Mouse (Mus musculus) kidney, adult 8-10 months (tissue): ENCODE measurements around the gene Dct.

Experiments
- DNase-seq, 2 experiments: peaks; one replicate each; pipeline ENCODE4 v3.0.0; 2022

Gene Dct

GRCm38 (mm10) chr14:118051975-118052630 is at the start of gene Dct:
TSS of gene Dct (minus strand) at chr14:118052244.
- DNase-seq: no peak

- DNase-seq: no peak
Measured at GRCm38 (mm10) chr14:118101227-118101990, 49.4 kb upstream of the Dct start.

DNA sequence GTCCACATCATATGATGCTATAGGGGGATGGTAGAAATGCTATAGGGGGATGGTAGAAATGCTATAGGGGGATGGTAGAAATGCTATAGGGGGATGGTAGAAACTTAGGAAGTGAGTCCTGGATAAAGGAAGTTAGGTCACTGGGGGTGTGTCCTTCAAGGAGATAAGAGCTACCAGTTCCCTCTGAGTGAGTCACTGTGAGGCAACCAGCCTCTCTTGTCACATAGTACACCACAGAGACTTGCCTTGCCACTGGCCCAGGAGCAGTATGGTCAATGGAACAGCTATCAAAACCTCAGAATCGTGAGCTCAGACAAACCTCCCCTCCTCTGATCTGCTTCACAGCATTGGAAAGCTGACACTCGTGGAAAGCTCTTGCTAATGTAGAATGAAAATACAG is 46.2 kb upstream of the Dct start:
- DNase-seq: no peak

GRCm38 (mm10) chr14:118089806-118090392 is 37.9 kb upstream of the Dct start:
- DNase-seq: no peak

DNA sequence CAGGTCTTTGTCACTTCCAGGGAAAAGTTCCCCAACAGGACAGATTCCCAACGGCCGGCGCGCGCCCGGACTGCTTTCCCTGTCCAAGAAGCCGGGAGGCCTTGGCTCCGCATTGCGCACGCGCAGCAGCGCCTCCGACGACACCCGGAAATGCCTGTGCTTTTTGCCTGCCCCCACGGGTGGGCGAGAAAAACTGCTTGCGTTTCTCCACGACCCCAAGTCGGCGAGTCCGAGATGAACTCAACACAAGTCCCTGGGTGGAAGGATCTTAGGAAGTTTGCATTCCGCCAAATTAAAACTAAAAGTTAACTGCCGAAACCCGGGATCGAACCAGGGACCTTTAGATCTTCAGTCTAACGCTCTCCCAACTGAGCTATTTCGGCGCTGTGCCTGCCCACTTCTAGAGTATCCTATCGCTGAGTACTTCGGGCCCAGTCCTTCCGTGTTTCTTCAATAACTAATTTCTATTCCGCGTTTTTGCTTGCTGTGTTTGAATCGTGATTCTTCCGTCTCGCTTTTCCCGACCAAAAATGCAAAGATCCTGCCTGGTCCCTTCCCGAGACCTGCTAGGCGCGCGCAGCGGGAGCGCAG is 37.3 kb upstream of the Dct start:
- DNase-seq: peak; percentile 88 to 92

- no peak for DNase-seq
Measured at GRCm38 (mm10) chr14:118088437-118089207, 36.6 kb upstream of the Dct start.

DNA sequence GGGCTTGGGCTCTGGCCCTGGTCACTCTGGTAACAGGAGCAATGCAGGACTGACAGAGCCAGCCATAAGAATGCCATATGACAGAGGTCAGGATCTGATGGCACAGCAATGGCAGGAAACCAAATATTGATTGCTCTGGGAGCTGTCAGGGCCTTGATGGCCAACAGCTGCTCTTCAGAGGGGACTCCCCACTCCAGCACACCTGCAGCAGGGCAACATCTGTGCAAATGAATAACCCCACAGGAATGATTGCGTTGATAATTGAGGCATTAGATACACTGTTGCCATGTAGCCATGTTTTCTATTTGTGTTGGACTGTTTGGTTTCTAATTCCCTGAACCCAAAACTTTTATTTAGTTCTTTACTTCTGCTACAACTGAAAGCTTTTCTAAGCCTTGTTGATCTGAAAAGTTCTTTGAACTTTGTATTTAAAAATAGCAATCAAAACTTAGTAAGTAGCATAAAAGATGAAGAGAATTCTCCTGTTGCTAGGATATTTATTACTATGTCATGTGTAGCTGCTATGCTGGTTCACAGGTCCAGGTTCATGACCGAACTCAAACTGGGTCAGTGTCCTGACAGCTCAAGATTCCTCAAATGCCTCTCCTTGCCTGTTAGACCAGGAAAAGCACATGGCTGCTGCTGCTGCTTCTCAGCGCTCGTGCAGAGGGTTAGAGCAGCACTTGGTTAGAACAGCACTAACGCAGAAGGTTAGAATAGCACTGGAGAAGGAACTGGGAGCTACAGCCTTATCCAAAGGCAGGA is 34.4 kb upstream of the Dct start:
- peak in 1 of 2 experiments; percentile 5 for DNase-seq

DNA sequence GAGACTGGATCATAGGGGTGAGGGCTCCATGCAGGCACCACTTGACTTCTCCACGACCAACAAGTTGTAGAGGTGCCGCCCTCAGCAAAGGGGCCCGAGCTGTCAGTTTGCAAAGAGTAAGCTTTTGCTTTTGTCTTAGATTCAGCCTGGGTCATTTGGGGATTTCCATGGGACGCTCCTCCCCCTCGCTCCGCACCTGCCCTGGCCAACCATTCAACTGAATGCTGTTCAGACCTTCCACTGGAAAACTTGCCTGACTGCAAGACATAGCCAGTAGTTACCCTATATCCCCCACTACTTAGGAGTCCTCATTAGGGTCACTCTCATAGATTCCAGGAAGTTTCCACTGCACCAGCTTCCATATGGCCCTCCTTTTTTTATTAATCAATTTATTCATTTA is 31.8 kb upstream of the Dct start:
- DNase-seq: no peak

GRCm38 (mm10) chr14:118080606-118081005 is 28.6 kb upstream of the Dct start:
- DNase-seq: no peak

DNA sequence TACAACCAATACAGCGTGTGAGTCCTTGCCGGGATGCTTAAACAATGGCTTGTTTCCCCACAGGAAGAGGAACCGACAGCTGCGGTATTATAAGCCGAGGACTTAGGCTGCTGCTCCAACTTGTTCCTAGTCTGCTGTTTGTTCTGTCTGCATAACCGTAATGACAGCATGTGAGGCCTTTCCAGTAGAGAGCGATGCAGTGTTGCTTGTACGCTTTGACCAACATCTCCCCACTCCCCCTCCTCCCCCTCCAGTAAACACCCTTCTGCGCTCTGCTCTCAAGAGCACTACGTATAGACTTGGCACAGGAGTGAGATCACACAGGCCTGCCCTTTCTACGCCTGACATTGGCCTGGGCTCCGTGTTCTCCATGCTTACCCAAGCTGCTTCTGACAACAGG is 18.1 kb upstream of the Dct start:
- no peak for DNase-seq

GRCm38 (mm10) chr14:118069439-118070079 is 17.5 kb upstream of the Dct start:
- DNase-seq: no peak

DNA sequence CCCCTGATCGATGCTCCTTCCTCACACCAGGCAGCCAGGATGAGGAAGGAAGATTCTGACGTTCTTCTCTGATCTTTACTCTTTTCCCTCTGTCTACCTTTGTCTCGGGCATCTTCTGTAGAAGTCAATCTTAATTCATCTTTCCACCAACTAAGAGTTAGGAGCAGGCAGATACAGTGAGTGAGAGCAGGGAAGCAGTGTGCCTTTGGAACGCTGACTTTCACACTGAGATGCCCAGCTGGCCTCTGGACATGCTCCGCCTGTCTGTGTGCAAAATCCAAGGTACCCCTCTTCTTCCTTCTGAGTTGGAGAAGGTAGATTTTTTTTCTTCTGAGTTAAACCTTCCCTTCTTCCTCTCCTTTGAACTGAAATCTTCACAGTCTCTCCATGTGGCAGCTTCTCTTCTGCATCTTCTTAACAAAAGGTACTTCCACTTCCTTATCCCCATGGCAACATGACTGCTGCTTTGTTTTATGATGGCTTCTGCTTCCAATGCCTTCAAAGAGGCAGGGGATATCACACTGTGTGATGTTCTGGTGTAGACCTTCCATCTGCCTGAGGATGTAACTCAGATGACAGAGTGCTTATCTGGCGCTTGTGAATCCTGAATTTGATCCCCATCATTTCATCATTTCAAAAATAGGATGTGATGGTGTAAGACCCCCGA is 9.9 kb upstream of the Dct start:
- DNase-seq: no peak

GRCm38 (mm10) chr14:118058581-118058886 is 6.5 kb upstream of the Dct start:
- no peak for DNase-seq

- no peak for DNase-seq
Measured at GRCm38 (mm10) chr14:118057696-118058580, 5.9 kb upstream of the Dct start.

GRCm38 (mm10) chr14:118052770-118053169 is 726 bp upstream of the Dct start:
- no peak for DNase-seq

DNA sequence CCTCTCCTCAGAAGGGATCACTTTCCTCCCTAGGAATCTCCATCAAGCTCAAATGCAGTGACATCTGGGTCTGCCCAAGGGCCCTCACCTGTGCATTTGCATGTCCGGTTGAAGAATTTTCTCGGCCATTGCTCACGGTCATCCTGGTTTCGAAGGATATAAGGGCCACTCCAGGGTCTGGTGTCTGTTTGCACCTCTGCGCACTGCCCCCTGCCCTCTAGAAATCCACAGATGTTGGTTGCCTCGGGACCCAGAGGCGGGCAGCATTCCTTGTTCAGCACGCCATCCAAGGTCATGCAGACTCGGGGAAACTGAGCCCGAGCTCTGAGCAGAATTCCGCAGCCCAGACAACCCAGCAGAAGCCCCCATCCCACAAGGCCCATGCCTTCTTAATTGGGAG is 648 bp downstream of the Dct start:
- no peak for DNase-seq

GRCm38 (mm10) chr14:118050990-118051389 is 1.1 kb downstream of the Dct start:
- DNase-seq: no peak

GRCm38 (mm10) chr14:118050431-118050830 is 1.6 kb downstream of the Dct start:
- DNase-seq: no peak

GRCm38 (mm10) chr14:118049648-118050238 is 2.3 kb downstream of the Dct start:
- no peak for DNase-seq

- peak; percentile 3 to 32 for DNase-seq
Measured at GRCm38 (mm10) chr14:118042963-118043362, 9.1 kb downstream of the Dct start.
